Mouse (Mus musculus) CH12.LX (cell line): ENCODE data around the gene Tead1. TPM values are rescaled to one million over a fixed set of nuclear protein-coding genes. Genes with fewer than 3 reads are reported as not detected.

Experiments
- DNase-seq: peaks from one replicate; pipeline ENCODE4 v3.0.0-alpha.2; 2013; ENCODE audit errors: extremely low read depth
- H3K27ac ChIP-seq: 2 replicates; pipeline ENCODE4 v1.5.1; 2012; ENCODE audit warnings: low read depth, mild to moderate bottlenecking, control low read depth, moderate library complexity; ENCODE audit not compliant: insufficient read depth
- H3K27me3 ChIP-seq: replicated peaks from 2 replicates; pipeline ENCODE3; 2012; ENCODE audit warnings: inconsistent platforms
- H3K36me3 ChIP-seq, 2 experiments: replicated peaks in 1 of 2; 2 replicates each; pipeline versions ENCODE3 to v1.6.1; 2012; ENCODE audit warnings: inconsistent platforms in 1 of 2, low read length in 1 of 2, mild to moderate bottlenecking in 1 of 2, mixed read lengths in 1 of 2, moderate library complexity in 1 of 2; ENCODE audit not compliant: control insufficient read depth in 1 of 2, insufficient read depth in 1 of 2
- H3K4me1 ChIP-seq, 2 experiments: 2 replicates each; pipeline ENCODE4 v1.6.1; 2012; ENCODE audit warnings: inconsistent platforms in 1 of 2, moderate library complexity in 1 of 2; ENCODE audit not compliant: insufficient read depth in 2 of 2, control insufficient read depth in 1 of 2
- H3K4me2 ChIP-seq: 2 replicates; pipeline ENCODE4 v1.6.1; 2012; ENCODE audit warnings: low read depth, mild to moderate bottlenecking, control low read depth; ENCODE audit not compliant: poor library complexity, insufficient read depth, severe bottlenecking
- H3K4me3 ChIP-seq, 3 experiments: fragments of 150-350 bp in 1 of 3; sonication (generic) in 1 of 3; replicated peaks in 1 of 3; 2 replicates each; pipeline versions ENCODE3 to v1.5.1; 2011 to 2012; ENCODE audit warnings: low read depth in 2 of 3, low read length in 2 of 3, mild to moderate bottlenecking in 2 of 3, moderate library complexity in 2 of 3, control low read depth in 1 of 3, improper control_type of control experiment in 1 of 3, inconsistent platforms in 1 of 3, mixed read lengths in 1 of 3; ENCODE audit not compliant: poor library complexity in 1 of 3
- H3K79me2 ChIP-seq: replicated peaks from 2 replicates; pipeline ENCODE4 v1.6.1; 2012; ENCODE audit warnings: mild to moderate bottlenecking, moderate library complexity; ENCODE audit not compliant: control insufficient read depth, poor library complexity, insufficient read depth, severe bottlenecking; ENCODE audit errors: extremely low read depth
- H3K9ac ChIP-seq: 2 replicates; pipeline ENCODE4 v1.6.1; 2012; ENCODE audit warnings: low read depth, mild to moderate bottlenecking, control low read depth, moderate library complexity; ENCODE audit not compliant: insufficient read depth
- H3K9me3 ChIP-seq: replicated peaks from 2 replicates; pipeline ENCODE3; 2012; ENCODE audit warnings: low read length, inconsistent platforms, mixed read lengths
- BHLHE40 ChIP-seq: IDR thresholded peaks from 2 replicates; pipeline ENCODE4 v1.6.1; 2011; ENCODE audit warnings: mild to moderate bottlenecking, low read depth, low read length, improper control_type of control experiment
- E2F4 ChIP-seq: IDR thresholded peaks from 2 replicates; pipeline ENCODE4 v1.6.1; 2011; ENCODE audit warnings: low read depth, low read length, improper control_type of control experiment; ENCODE audit not compliant: insufficient replicate concordance
- IRF4 ChIP-seq: IDR thresholded peaks from 2 replicates; pipeline ENCODE4 v1.6.1; 2014; ENCODE audit warnings: low read depth, mild to moderate bottlenecking, inconsistent platforms, low read length, improper control_type of control experiment
- JUN ChIP-seq: IDR thresholded peaks from 2 replicates; pipeline ENCODE4 v1.6.1; 2011; ENCODE audit warnings: low read depth, mild to moderate bottlenecking, low read length, improper control_type of control experiment, moderate library complexity; ENCODE audit not compliant: insufficient read depth
- JUND ChIP-seq: conservative IDR thresholded peaks from 2 replicates; pipeline ENCODE4 v1.6.1; 2011; ENCODE audit warnings: low read depth, low read length, improper control_type of control experiment
- MAFK ChIP-seq: IDR thresholded peaks from 2 replicates; pipeline ENCODE4 v1.6.1; 2011; ENCODE audit warnings: low read length, improper control_type of control experiment; ENCODE audit not compliant: insufficient replicate concordance
- MAX ChIP-seq: IDR thresholded peaks from 2 replicates; pipeline ENCODE4 v1.6.1; 2011; ENCODE audit warnings: low read length, improper control_type of control experiment
- MAZ ChIP-seq: IDR thresholded peaks from 2 replicates; pipeline ENCODE4 v1.6.1; 2012; ENCODE audit warnings: low read depth, mild to moderate bottlenecking, inconsistent platforms, low read length, improper control_type of control experiment, moderate library complexity
- MXI1 ChIP-seq: IDR thresholded peaks from 2 replicates; pipeline ENCODE4 v1.6.1; 2011; ENCODE audit warnings: mild to moderate bottlenecking, low read depth, low read length, improper control_type of control experiment
- MYC ChIP-seq: IDR thresholded peaks from 2 replicates; pipeline ENCODE4 v1.6.1; 2011; ENCODE audit warnings: low read depth, mild to moderate bottlenecking, improper control_type of control experiment, low read length
- NRF1 ChIP-seq: IDR thresholded peaks from 2 replicates; pipeline ENCODE4 v1.6.1; 2014; ENCODE audit warnings: low read depth, mild to moderate bottlenecking, inconsistent platforms, low read length, improper control_type of control experiment, moderate library complexity
- POLR2A ChIP-seq: IDR thresholded peaks from 2 replicates; pipeline ENCODE4 v1.6.1; 2011; ENCODE audit warnings: low read depth, mild to moderate bottlenecking, improper control_type of control experiment, low read length
- POLR2AphosphoS2 ChIP-seq: IDR thresholded peaks from 2 replicates; pipeline ENCODE4 v1.6.1; 2011; ENCODE audit warnings: low read depth, low read length, improper control_type of control experiment
- RAD21 ChIP-seq: IDR thresholded peaks from 2 replicates; pipeline ENCODE4 v1.6.1; 2011; ENCODE audit warnings: low read depth, mild to moderate bottlenecking, low read length, improper control_type of control experiment, moderate library complexity
- RCOR1 ChIP-seq: conservative IDR thresholded peaks from 2 replicates; pipeline ENCODE4 v1.6.1; 2012; ENCODE audit warnings: low read depth, mild to moderate bottlenecking, inconsistent platforms, low read length, improper control_type of control experiment
- SIN3A ChIP-seq: IDR thresholded peaks from 2 replicates; pipeline ENCODE4 v1.6.1; 2012; ENCODE audit warnings: low read length, improper control_type of control experiment, inconsistent platforms
- SMC3 ChIP-seq: IDR thresholded peaks from 2 replicates; pipeline ENCODE4 v1.6.1; 2011; ENCODE audit warnings: low read depth, low read length, improper control_type of control experiment
- TBP ChIP-seq: conservative IDR thresholded peaks from 2 replicates; pipeline ENCODE4 v1.6.1; 2011; ENCODE audit warnings: low read depth, low read length, improper control_type of control experiment
- TCF12 ChIP-seq: IDR thresholded peaks from 2 replicates; pipeline ENCODE4 v1.6.1; 2014; ENCODE audit warnings: low read depth, mild to moderate bottlenecking, inconsistent platforms, low read length, improper control_type of control experiment
- UBTF ChIP-seq: IDR thresholded peaks from 2 replicates; pipeline ENCODE4 v1.6.1; 2012; ENCODE audit warnings: low read depth, mild to moderate bottlenecking, inconsistent platforms, low read length, improper control_type of control experiment, moderate library complexity
- USF1 ChIP-seq: IDR thresholded peaks from 2 replicates; pipeline ENCODE4 v1.6.1; 2014; ENCODE audit warnings: low read depth, mild to moderate bottlenecking, inconsistent platforms, low read length, improper control_type of control experiment
- USF2 ChIP-seq: conservative IDR thresholded peaks from 2 replicates; pipeline ENCODE4 v1.6.1; 2011; ENCODE audit warnings: low read depth, low read length, improper control_type of control experiment
- ZC3H11A ChIP-seq: IDR thresholded peaks from 2 replicates; pipeline ENCODE4 v1.6.1; 2012; ENCODE audit warnings: low read depth, mild to moderate bottlenecking, inconsistent platforms, low read length, improper control_type of control experiment
- ZNF384 ChIP-seq: IDR thresholded peaks from 2 replicates; pipeline ENCODE4 v1.6.1; 2012; ENCODE audit warnings: low read depth, low read length, improper control_type of control experiment, inconsistent platforms
- dilution Hi-C: fragments of 300-500 bp; cut with MboI; formaldehyde crosslinking; loops from 2 replicates; pipeline ENCODE4 v1.14.3; 2020; ENCODE audit warnings: low sequenced_read_pairs; ENCODE audit not compliant: extremely low pct_unique_long_range_greater_than_20kb, extremely low pct_ligation_motif_present
- in situ Hi-C: fragments of 300-500 bp; cut with MboI; formaldehyde crosslinking; loops from 3 replicates; pipeline ENCODE4 v1.14.3; 2019; ENCODE audit warnings: low sequenced_read_pairs, low pct_ligation_motif_present, low pct_unique_long_range_greater_than_20kb, mixed read lengths
- polyA plus RNA-seq: library from polyadenylated mRNA; unstranded; fragments of >175 nt; gene quantifications from 2 replicates; pipeline ENCODE4 v1.2.1, GENCODE M21; 2012; ENCODE audit warnings: low read depth; ENCODE audit not compliant: insufficient read length
- total RNA-seq, 2 experiments: library from RNA; depleted of rRNA; stranded (reverse); fragments of 300-350 nt in 1 of 2; fragments of >200 nt in 1 of 2; gene quantifications; 2 replicates each; pipeline ENCODE4 v1.2.3; 2012 to 2014

Tead1 gene
- total and polyA plus RNA-seq, 3 experiments: not detected

- in situ Hi-C loops (no loop called here), dilution Hi-C loops (no loop called here)
- Histone ChIP-seq H3K36me3 (no peaks in the 10 kb centered on the region), H3K9me3 (no peaks in the 10 kb centered on the region), H3K4me1 (peaks cover 0 to 10% of the 10 kb centered on the region in 2 experiments; a peak in 2 of 4 replicates), H3K4me3 (no peak overlapping the region), H3K9ac (no peak overlapping the region), H3K79me2 (no peaks in the 10 kb centered on the region), H3K27me3 (peaks cover 3% of the 10 kb centered on the region), H3K27ac (no peak overlapping the region), H3K4me2 (no peak overlapping the region)
- TF ChIP-seq UBTF (no peak), RCOR1 (no peak), JUND (no peak), TCF12 (no peak), MAFK (no peak), SIN3A (no peak)
- no peak for DNase-seq
Observed at GRCm38 (mm10) chr7:112730209-112730608, 51.1 kb downstream of the Tead1 start.

- Histone ChIP-seq H3K9me3 (no peaks in the 10 kb centered on the region), H3K36me3 (no peaks in the 10 kb centered on the region), H3K4me1 (peaks cover 0 to 10% of the 10 kb centered on the region in 2 experiments; a peak in 2 of 4 replicates), H3K4me2 (no peak overlapping the region), H3K27me3 (peaks cover 3% of the 10 kb centered on the region)
- in situ Hi-C loops: no loop called here
- no peak for TF ChIP-seq MAFK
- no peak for TF ChIP-seq ZNF384
- no peak for TF ChIP-seq POLR2AphosphoS2
- no peak for TF ChIP-seq USF1
- TF ChIP-seq UBTF: no peak
- no peak for TF ChIP-seq NRF1
- no peak for TF ChIP-seq SMC3
- TF ChIP-seq MXI1: no peak
- TF ChIP-seq USF2: no peak
- TF ChIP-seq, all 38 proteins: peak for 0
- dilution Hi-C loops: no loop called here
- H3K79me2 ChIP-seq: no peaks in the 10 kb centered on the region
- H3K27ac ChIP-seq: no peak overlapping the region
- no peak overlapping the region for H3K4me3 ChIP-seq
- no peak overlapping the region for H3K9ac ChIP-seq
- DNase-seq: no peak
Observed at GRCm38 (mm10) chr7:112731584-112731983, 52.5 kb downstream of the Tead1 start.

GRCm38 (mm10) chr7:112739174-112739573, 60.1 kb downstream of the Tead1 start:
- Histone ChIP-seq H3K9ac (no peak overlapping the region), H3K27ac (no peak overlapping the region), H3K9me3 (no peaks in the 10 kb centered on the region), H3K79me2 (no peaks in the 10 kb centered on the region), H3K27me3 (no peaks in the 10 kb centered on the region), H3K4me2 (no peak overlapping the region), H3K4me3 (no peak overlapping the region), H3K36me3 (no peaks in the 10 kb centered on the region), H3K4me1 (peaks cover 0 to 3% of the 10 kb centered on the region in 2 experiments; a peak in 1 of 4 replicates)
- TF ChIP-seq BHLHE40 (no peak), JUN (no peak), MYC (no peak), TBP (no peak), POLR2A (no peak), ZNF384 (no peak), ZC3H11A (no peak), IRF4 (no peak), E2F4 (no peak), MXI1 (no peak), RAD21 (no peak), MAZ (no peak), SIN3A (no peak), MAX (no peak)
- DNase-seq: no peak
- in situ Hi-C loops: no loop called here
- dilution Hi-C loops: no loop called here
